Mouse (Mus musculus) heart, embryonic 12.5 days (tissue): ENCODE results near the gene Gga1. TPM values are rescaled to one million over a fixed set of nuclear protein-coding genes. Genes with fewer than 3 reads are reported as not detected.
A peak's percentile ranks its signal among the peaks of the same experiment; 100 is the strongest.

Experiments
- ATAC-seq: fragments of 200-750 bp; cut with Nextera tagmentation; 2 replicates; pipeline ENCODE4 v1.8.0; 2017; ENCODE audit warnings: moderate TSS enrichment, moderate library complexity; ENCODE audit not compliant: insufficient number of reproducible peaks, low FRiP score
- H3K27ac ChIP-seq: fragments of 300-500 bp; sonication (generic); 2 replicates; pipeline ENCODE4 v1.5.1; 2016; ENCODE audit warnings: mild to moderate bottlenecking, moderate library complexity; ENCODE audit not compliant: poor library complexity, severe bottlenecking
- H3K27me3 ChIP-seq: fragments of 300-500 bp; sonication (generic); replicated peaks from 2 replicates; pipeline ENCODE4 v1.6.1; 2016; ENCODE audit warnings: mild to moderate bottlenecking, moderate library complexity
- H3K36me3 ChIP-seq: fragments of 300-500 bp; sonication (generic); 2 replicates; pipeline ENCODE4 v1.6.1; 2016; ENCODE audit warnings: mild to moderate bottlenecking, moderate library complexity
- H3K4me1 ChIP-seq: fragments of 300-500 bp; sonication (generic); replicated peaks from 2 replicates; pipeline ENCODE4 v1.6.1; 2016; ENCODE audit warnings: mild to moderate bottlenecking
- H3K4me2 ChIP-seq: fragments of 300-500 bp; sonication (generic); 2 replicates; pipeline ENCODE4 v1.6.1; 2016; ENCODE audit warnings: mild to moderate bottlenecking, moderate library complexity
- H3K4me3 ChIP-seq: fragments of 300-500 bp; sonication (generic); 2 replicates; pipeline ENCODE4 v1.5.1; 2016; ENCODE audit warnings: mild to moderate bottlenecking
- H3K9ac ChIP-seq: fragments of 300-500 bp; sonication (generic); 2 replicates; pipeline ENCODE4 v1.6.1; 2016; ENCODE audit warnings: mild to moderate bottlenecking, moderate library complexity
- H3K9me3 ChIP-seq: fragments of 300-500 bp; sonication (generic); replicated peaks from 2 replicates; pipeline ENCODE4 v1.6.1; 2016; ENCODE audit warnings: mild to moderate bottlenecking, moderate library complexity
- WGBS: fragments of 180-500 bp; shearing (Covaris S2); methylation state at CpG from one replicate; pipeline ENCODE4 v1.1.7; 2016; 5-methylcytosine and 5-hydroxymethylcytosine counted together
- polyA plus RNA-seq: library from polyadenylated mRNA; unstranded; fragments of >200 nt; fragmentation: Nextera tagmentation; extraction: Ambion mirVana; gene quantifications from 2 replicates; pipeline ENCODE4 v1.2.1, GENCODE M21; 2016

Gga1 gene
- polyA plus RNA-seq, 1 experiment from 2014 or later, result 54.0 TPM

GRCm38 (mm10) chr15:78927788-78928457 lies 50.9 kb downstream of the Gga1 start:
- peak; percentile 61 for ATAC-seq
- peaks cover 14% of the 10 kb centered on the region for H3K36me3 ChIP-seq
- peak overlapping the region; percentile 76 for H3K9ac ChIP-seq
- H3K27ac ChIP-seq, result peak overlapping the region; percentile 96
- peak overlapping the region; percentile 56 for H3K4me3 ChIP-seq
- H3K4me1 ChIP-seq, result peaks cover 42% of the 10 kb centered on the region
- WGBS, result under 1% methylated on average over 32 of the region's 35 CpGs
- no peaks in the 10 kb centered on the region for H3K27me3 ChIP-seq
- H3K9me3 ChIP-seq, result no peaks in the 10 kb centered on the region
- H3K4me2 ChIP-seq, result peak overlapping the region; percentile 77

GRCm38 (mm10) chr15:78928539-78928938 lies 51.5 kb downstream of the Gga1 start:
- WGBS, result 54% methylated on average over 8 of the region's 8 CpGs
- peaks cover 42% of the 10 kb centered on the region for H3K4me1 ChIP-seq
- peaks cover 14% of the 10 kb centered on the region for H3K36me3 ChIP-seq
- H3K9me3 ChIP-seq, result no peaks in the 10 kb centered on the region
- H3K4me3 ChIP-seq, result peak overlapping the region; percentile 56
- H3K27me3 ChIP-seq, result no peaks in the 10 kb centered on the region
- peak overlapping the region; percentile 77 for H3K4me2 ChIP-seq
- ATAC-seq, result no peak
- peak overlapping the region; percentile 76 for H3K9ac ChIP-seq
- H3K27ac ChIP-seq, result peak overlapping the region; percentile 96

- 89% methylated on average over 6 of the region's 6 CpGs for WGBS
- ATAC-seq, result no peak
These were observed 53.3 kb downstream of the Gga1 start for GRCm38 (mm10) chr15:78930192-78930706.

GRCm38 (mm10) chr15:78930801-78931426 lies 53.9 kb downstream of the Gga1 start:
- Histone ChIP-seq H3K27ac (peak overlapping the region; percentile 18; the same call in 1 of the 2 replicates), H3K36me3 (peaks cover 14% of the 10 kb centered on the region), H3K4me3 (no peak overlapping the region), H3K9ac (no peak overlapping the region), H3K4me1 (peaks cover 37% of the 10 kb centered on the region), H3K27me3 (no peaks in the 10 kb centered on the region), H3K4me2 (no peak overlapping the region), H3K9me3 (no peaks in the 10 kb centered on the region)
- 74% methylated on average over 7 of the region's 7 CpGs for WGBS
- ATAC-seq, result no peak

More at GRCm38 (mm10) chr15:78930192-78930706, 53.3 kb downstream of the Gga1 start:
- Histone ChIP-seq H3K27me3 (no peaks in the 10 kb centered on the region), H3K27ac (no peak overlapping the region), H3K4me1 (peaks cover 38% of the 10 kb centered on the region), H3K4me3 (no peak overlapping the region), H3K9ac (no peak overlapping the region), H3K36me3 (peaks cover 14% of the 10 kb centered on the region), H3K9me3 (no peaks in the 10 kb centered on the region), H3K4me2 (no peak overlapping the region)

GRCm38 (mm10) chr15:78931577-78931976 lies 54.6 kb downstream of the Gga1 start:
- 18% methylated on average over 3 of the region's 3 CpGs for WGBS
- Histone ChIP-seq H3K4me1 (peaks cover 37% of the 10 kb centered on the region), H3K9ac (no peak overlapping the region), H3K9me3 (no peaks in the 10 kb centered on the region), H3K27ac (peak overlapping the region; percentile 18; the same call in 1 of the 2 replicates), H3K4me2 (no peak overlapping the region), H3K27me3 (no peaks in the 10 kb centered on the region), H3K4me3 (no peak overlapping the region), H3K36me3 (peaks cover 18% of the 10 kb centered on the region)
- ATAC-seq, result no peak

- Histone ChIP-seq H3K27me3 (no peaks in the 10 kb centered on the region), H3K4me2 (peak within 1 kb of the TSS; percentile 84), H3K4me3 (peak within 1 kb of the TSS; percentile 65), H3K27ac (peak within 1 kb of the TSS; percentile 70), H3K4me1 (peaks cover 24% of the 10 kb centered on the region), H3K9ac (peak within 1 kb of the TSS; percentile 83), H3K9me3 (no peaks in the 10 kb centered on the region), H3K36me3 (peaks cover 43% of the 10 kb centered on the region)
- ATAC-seq, result peak; percentile 85
- under 1% methylated on average over 42 of the region's 42 CpGs for WGBS
These were observed 57.9 kb downstream of the Gga1 start, which contains the start of gene Nol12 for GRCm38 (mm10) chr15:78934784-78935320. Gene Nol12 (plus strand): TSS chr15:78934933.

- ATAC-seq, result no peak
- H3K9ac ChIP-seq, result no peak overlapping the region
- peaks cover 53% of the 10 kb centered on the region for H3K36me3 ChIP-seq
- H3K4me2 ChIP-seq, result peak overlapping the region; percentile 84
- H3K4me1 ChIP-seq, result peaks cover 17% of the 10 kb centered on the region
- no peaks in the 10 kb centered on the region for H3K27me3 ChIP-seq
- WGBS, result 80% methylated on average over 12 of the region's 12 CpGs
- H3K9me3 ChIP-seq, result no peaks in the 10 kb centered on the region
- no peak overlapping the region for H3K27ac ChIP-seq
- H3K4me3 ChIP-seq, result no peak overlapping the region
These were observed 59.4 kb downstream of the Gga1 start for GRCm38 (mm10) chr15:78936403-78936802.

- 0 out of 2 replicates have a peak overlapping the region, but pooled peaks have one; percentile 3 for H3K9ac ChIP-seq
- H3K4me1 ChIP-seq, result peaks cover 16% of the 10 kb centered on the region
- peaks cover 58% of the 10 kb centered on the region for H3K36me3 ChIP-seq
- no peak overlapping the region for H3K27ac ChIP-seq
- H3K27me3 ChIP-seq, result no peaks in the 10 kb centered on the region
- WGBS, result 88% methylated on average over 10 of the region's 10 CpGs
- no peaks in the 10 kb centered on the region for H3K9me3 ChIP-seq
- no peak overlapping the region for H3K4me3 ChIP-seq
- no peak overlapping the region for H3K4me2 ChIP-seq
- no peak for ATAC-seq
These were observed 60.3 kb downstream of the Gga1 start for GRCm38 (mm10) chr15:78937311-78937710.

- Histone ChIP-seq H3K4me1 (peaks cover 23% of the 10 kb centered on the region), H3K4me3 (no peak overlapping the region), H3K27ac (no peak overlapping the region), H3K9ac (no peak overlapping the region), H3K9me3 (no peaks in the 10 kb centered on the region), H3K27me3 (no peaks in the 10 kb centered on the region), H3K36me3 (peaks cover 58% of the 10 kb centered on the region), H3K4me2 (no peak overlapping the region)
- no peak for ATAC-seq
- 88% methylated on average over 2 of the region's 2 CpGs for WGBS
These were observed 61.0 kb downstream of the Gga1 start for GRCm38 (mm10) chr15:78937963-78938362.

GRCm38 (mm10) chr15:78940325-78940724 lies 63.3 kb downstream of the Gga1 start:
- H3K27me3 ChIP-seq, result no peaks in the 10 kb centered on the region
- H3K9ac ChIP-seq, result no peak overlapping the region
- ATAC-seq, result no peak
- H3K36me3 ChIP-seq, result peaks cover 58% of the 10 kb centered on the region
- no peak overlapping the region for H3K4me3 ChIP-seq
- WGBS, result 90% methylated on average over 13 of the region's 13 CpGs
- no peak overlapping the region for H3K27ac ChIP-seq
- H3K9me3 ChIP-seq, result no peaks in the 10 kb centered on the region
- H3K4me1 ChIP-seq, result peaks cover 27% of the 10 kb centered on the region
- H3K4me2 ChIP-seq, result no peak overlapping the region

- H3K9me3 ChIP-seq, result no peaks in the 10 kb centered on the region
- peaks cover 15% of the 10 kb centered on the region; the same call in 1 of the 2 replicates for H3K4me1 ChIP-seq
- H3K4me3 ChIP-seq, result peak overlapping the region; percentile 43
- peaks cover 12% of the 10 kb centered on the region for H3K27me3 ChIP-seq
- peak overlapping the region; percentile 57 for H3K9ac ChIP-seq
- 2% methylated on average over 9 of the region's 9 CpGs for WGBS
- H3K36me3 ChIP-seq, result peaks cover 42% of the 10 kb centered on the region
- H3K4me2 ChIP-seq, result peak overlapping the region; percentile 68
- ATAC-seq, result peak; percentile 54; the same call in 1 of the 2 replicates
- no peak overlapping the region for H3K27ac ChIP-seq
These were observed 65.7 kb downstream of the Gga1 start for GRCm38 (mm10) chr15:78942663-78943062.
